Mouse (Mus musculus) G1E (cell line): ENCODE measurements at regions not wholly inside any gene's neighbourhood (a gene's known extent, or its start where the extent isn't known, plus 50 kb on each side); places are given as distances from the start of the nearest gene placed in this dataset.

ENCODE experiments used
- ATAC-seq: 2 replicates; pipeline ENCODE4 v1.8.0; 2016; ENCODE audit warnings: mild to moderate bottlenecking; ENCODE audit not compliant: insufficient number of reproducible peaks, poor library complexity, low FRiP score, severe bottlenecking; ENCODE audit errors: extremely low read depth
- DNase-seq: peaks from one replicate; pipeline ENCODE4 v3.0.0; 2012; ENCODE audit warnings: low spot score
- H3K27me3 ChIP-seq: 2 replicates; pipeline ENCODE4 v1.6.1; 2012; ENCODE audit warnings: mild to moderate bottlenecking, low read length, inconsistent platforms; ENCODE audit not compliant: insufficient read depth
- H3K36me3 ChIP-seq: replicated peaks from 2 replicates; pipeline ENCODE3; 2012; ENCODE audit warnings: mild to moderate bottlenecking, inconsistent platforms
- H3K4me1 ChIP-seq: 2 replicates; pipeline ENCODE4 v1.6.1; 2012; ENCODE audit warnings: low read depth, low read length, inconsistent platforms, mixed read lengths; ENCODE audit not compliant: insufficient read depth
- H3K4me3 ChIP-seq: 2 replicates; pipeline ENCODE4 v1.5.1; 2012; ENCODE audit warnings: low read depth, mild to moderate bottlenecking, inconsistent platforms, low read length, moderate library complexity, mixed read lengths
- H3K9me3 ChIP-seq: replicated peaks from 2 replicates; pipeline ENCODE4 v1.6.1; 2012; ENCODE audit warnings: inconsistent platforms
- CTCF ChIP-seq: IDR thresholded peaks from 2 replicates; pipeline ENCODE4 v1.5.1; 2012; ENCODE audit warnings: low read depth, low read length, inconsistent platforms, mixed read lengths
- GATA1 ChIP-seq: IDR thresholded peaks from 2 replicates; pipeline ENCODE4 v1.6.1; 2012; ENCODE audit warnings: borderline replicate concordance, low read length, inconsistent platforms, mixed read lengths
- GATA2 ChIP-seq: IDR thresholded peaks from 2 replicates; pipeline ENCODE4 v1.6.1; 2012; ENCODE audit warnings: low read depth, low read length, inconsistent platforms, borderline replicate concordance
- POLR2AphosphoS5 ChIP-seq: IDR thresholded peaks from 2 replicates; pipeline ENCODE4 v1.6.1; 2012; ENCODE audit warnings: low read depth, low read length, inconsistent platforms; ENCODE audit not compliant: insufficient replicate concordance
- TAL1 ChIP-seq: conservative IDR thresholded peaks from 2 replicates; pipeline ENCODE4 v1.6.1; 2012; ENCODE audit warnings: low read depth, low read length, inconsistent platforms, mixed read lengths

GRCm38 (mm10) chr15:8789000-8789399 lies 78.4 kb upstream of the Slc1a3 start:
- ATAC-seq (no peak), DNase-seq (no peak)
- Histone ChIP-seq H3K9me3 (no peaks in the 10 kb centered on the region), H3K27me3 (no peaks in the 10 kb centered on the region; the same call in 1 of the 2 replicates), H3K4me1 (no peaks in the 10 kb centered on the region), H3K36me3 (no peaks in the 10 kb centered on the region), H3K4me3 (no peak overlapping the region)
- TF ChIP-seq GATA1 (no peak), POLR2AphosphoS5 (no peak), CTCF (no peak), TAL1 (no peak), GATA2 (no peak)

- DNase-seq: no peak
- Histone ChIP-seq H3K4me1 (no peaks in the 10 kb centered on the region), H3K36me3 (no peaks in the 10 kb centered on the region), H3K4me3 (no peak overlapping the region), H3K9me3 (no peaks in the 10 kb centered on the region), H3K27me3 (peaks cover 6% of the 10 kb centered on the region)
- no peak for ATAC-seq
- TF ChIP-seq GATA2 (no peak), CTCF (no peak), GATA1 (no peak), TAL1 (no peak), POLR2AphosphoS5 (no peak)
These were observed 75.0 kb upstream of the Slc1a3 start for GRCm38 (mm10) chr15:8785537-8785936.

GRCm38 (mm10) chr15:8783567-8783966 lies 73.0 kb upstream of the Slc1a3 start:
- Histone ChIP-seq H3K4me3 (no peak overlapping the region), H3K4me1 (no peaks in the 10 kb centered on the region), H3K36me3 (no peaks in the 10 kb centered on the region), H3K27me3 (peaks cover 6% of the 10 kb centered on the region), H3K9me3 (no peaks in the 10 kb centered on the region)
- DNase-seq (no peak), ATAC-seq (no peak)
- TF ChIP-seq POLR2AphosphoS5 (no peak), TAL1 (no peak)

DNA sequence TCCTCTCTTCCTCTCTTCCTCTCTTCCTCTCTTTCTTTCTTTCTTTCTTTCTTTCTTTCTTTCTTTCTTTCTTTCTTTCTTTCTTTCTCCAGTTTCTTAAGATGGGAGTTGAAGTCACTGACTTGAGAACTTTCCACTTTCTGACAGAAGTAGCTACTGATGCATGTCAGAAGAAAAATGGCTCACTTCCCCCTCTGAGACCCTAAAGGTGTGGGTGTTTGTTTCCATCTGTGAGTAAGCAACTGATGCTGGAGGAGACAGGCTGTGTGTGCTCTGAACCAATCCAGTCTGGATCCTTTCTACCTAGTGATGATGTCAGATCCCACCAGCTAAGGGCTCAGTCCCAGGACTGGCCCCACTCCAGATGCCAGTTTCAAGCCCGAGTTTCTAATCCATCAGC lies 72.5 kb upstream of the Slc1a3 start:
- Histone ChIP-seq H3K9me3 (no peaks in the 10 kb centered on the region), H3K27me3 (peaks cover 6% of the 10 kb centered on the region), H3K36me3 (no peaks in the 10 kb centered on the region), H3K4me1 (no peaks in the 10 kb centered on the region), H3K4me3 (no peak overlapping the region)
- TF ChIP-seq POLR2AphosphoS5: no peak
- TF ChIP-seq GATA1: no peak
- no peak for TF ChIP-seq TAL1
- ATAC-seq (no peak), DNase-seq (no peak)

GRCm38 (mm10) chr15:8782131-8782507 lies 71.6 kb upstream of the Slc1a3 start:
- H3K4me1 ChIP-seq: no peaks in the 10 kb centered on the region
- DNase-seq: no peak
- no peaks in the 10 kb centered on the region for H3K36me3 ChIP-seq
- ATAC-seq: no peak
- H3K27me3 ChIP-seq: peaks cover 6% of the 10 kb centered on the region
- no peak overlapping the region for H3K4me3 ChIP-seq
- TF ChIP-seq GATA2: no peak
- H3K9me3 ChIP-seq: no peaks in the 10 kb centered on the region

DNA sequence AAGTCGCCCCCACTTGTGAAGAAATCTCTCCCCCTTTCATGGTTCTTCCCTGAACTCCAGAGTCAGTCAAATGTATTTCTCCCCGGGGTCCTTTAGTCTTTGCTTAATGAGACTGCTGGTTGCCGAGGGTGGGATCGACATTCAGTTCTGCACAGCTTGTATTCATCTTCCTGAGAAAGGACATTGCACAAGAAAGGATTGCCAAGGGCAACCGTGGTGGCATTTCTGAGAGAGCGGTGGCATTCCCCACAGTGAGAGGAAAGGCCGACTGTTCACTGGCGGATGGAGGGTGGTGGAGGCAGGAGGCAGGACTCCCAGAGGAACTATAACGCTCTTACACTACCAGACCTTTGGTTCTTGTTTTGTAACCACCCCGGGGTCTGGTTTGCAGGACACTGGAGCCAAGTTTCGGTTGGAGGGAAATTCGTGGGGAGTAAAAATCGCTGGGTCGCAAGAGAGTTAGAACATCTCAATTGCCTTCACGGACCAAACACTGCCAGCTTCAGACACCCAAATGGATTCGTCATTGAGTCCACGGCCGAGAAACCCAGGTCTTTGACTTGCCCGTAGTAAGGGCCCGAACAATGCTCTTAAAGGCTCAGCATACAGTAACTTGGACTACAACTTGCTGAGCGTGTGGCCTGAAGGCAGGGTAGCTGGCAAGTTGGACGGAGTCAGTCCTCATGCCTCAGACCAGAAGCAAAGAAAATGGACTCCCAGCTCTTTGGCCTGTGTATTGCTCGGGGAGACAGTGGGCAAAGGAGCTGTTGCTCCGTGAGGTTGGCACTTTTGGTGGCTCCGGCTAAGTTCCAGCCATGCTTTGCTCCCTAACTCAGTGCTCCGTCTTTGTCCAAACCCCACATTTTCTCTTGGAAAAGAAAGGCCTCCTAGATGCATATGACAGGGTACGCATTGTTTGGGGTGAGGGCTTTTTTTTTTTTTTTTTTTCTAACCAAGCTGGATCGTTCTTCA lies 70.9 kb upstream of the Slc1a3 start:
- ATAC-seq (no peak), DNase-seq (no peak)
- Histone ChIP-seq H3K4me3 (no peak overlapping the region), H3K36me3 (no peaks in the 10 kb centered on the region), H3K9me3 (no peaks in the 10 kb centered on the region), H3K4me1 (no peaks in the 10 kb centered on the region), H3K27me3 (peaks cover 6% of the 10 kb centered on the region)
- TF ChIP-seq CTCF (no peak), GATA1 (no peak), TAL1 (no peak), GATA2 (no peak), POLR2AphosphoS5 (no peak)

DNA sequence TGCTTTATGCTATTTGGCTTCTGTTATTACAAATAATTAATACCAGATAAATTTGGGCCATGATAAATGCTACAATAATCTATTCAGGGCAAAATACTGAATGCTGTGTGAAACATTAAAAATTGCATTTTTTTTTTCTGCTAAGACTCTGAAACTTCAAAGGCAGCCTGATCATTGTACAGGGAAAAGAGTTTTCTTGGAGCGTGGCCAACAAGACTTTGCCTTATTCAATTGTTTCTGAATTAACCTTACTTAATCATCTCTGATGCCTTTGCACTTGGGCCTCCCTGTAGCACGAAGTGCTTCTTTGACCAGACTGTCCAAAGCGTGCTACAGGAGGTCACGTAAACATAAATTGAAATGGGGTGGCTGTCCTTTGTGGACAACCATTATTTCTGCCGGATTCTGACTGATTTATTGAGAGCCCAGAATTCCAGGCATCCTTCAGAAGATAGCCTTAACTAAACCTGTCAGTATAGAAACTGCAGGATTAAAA lies 69.9 kb upstream of the Slc1a3 start:
- no peak for ATAC-seq
- no peak for TF ChIP-seq GATA2
- TF ChIP-seq TAL1: no peak
- TF ChIP-seq GATA1: no peak
- TF ChIP-seq POLR2AphosphoS5: no peak
- no peak for TF ChIP-seq CTCF
- H3K36me3 ChIP-seq: no peaks in the 10 kb centered on the region
- H3K27me3 ChIP-seq: peaks cover 6% of the 10 kb centered on the region; the same call in 1 of the 2 replicates
- no peak for DNase-seq
- H3K4me3 ChIP-seq: no peak overlapping the region
- no peaks in the 10 kb centered on the region for H3K4me1 ChIP-seq
- H3K9me3 ChIP-seq: no peaks in the 10 kb centered on the region
